Mouse (Mus musculus): Measurements from ENCODE around the gene Cyp4v3. TPM values are rescaled to one million over a fixed set of nuclear protein-coding genes. Genes with fewer than 3 reads are reported as not detected.

Cyp4v3 gene
- total RNA-seq, 2 experiments from 2014 or later: 11.7 to 15.1 TPM

DNA sequence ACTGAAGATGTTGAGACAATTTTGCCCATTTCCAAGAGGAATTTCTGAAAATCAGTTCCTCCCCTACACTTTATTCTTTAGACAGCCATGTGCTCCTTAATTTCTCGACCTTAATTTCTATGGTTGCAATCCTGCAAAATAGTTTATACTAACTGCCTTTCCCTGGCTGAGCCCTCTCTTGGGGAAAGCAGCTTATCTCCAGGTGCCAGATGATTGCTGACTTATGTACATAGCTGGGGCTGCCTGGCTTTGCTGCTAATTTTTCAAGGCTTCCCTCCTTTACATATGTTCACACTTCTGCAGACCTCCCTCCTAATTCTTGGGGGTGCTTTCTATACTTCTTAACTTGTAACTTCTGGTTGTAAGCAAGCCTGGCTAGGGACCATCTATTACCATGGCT, 12.1 kb downstream of the Cyp4v3 start:
- no peak for DNase-seq

GRCm38 (mm10) chr8:45310967-45311366, 22.0 kb downstream of the Cyp4v3 start:
- no peak for DNase-seq

GRCm38 (mm10) chr8:45308366-45308765, 24.6 kb downstream of the Cyp4v3 start, which contains the start of gene Gm45753:
TSS of gene Gm45753 (minus strand) at chr8:45308466.
- no peak for DNase-seq

DNA sequence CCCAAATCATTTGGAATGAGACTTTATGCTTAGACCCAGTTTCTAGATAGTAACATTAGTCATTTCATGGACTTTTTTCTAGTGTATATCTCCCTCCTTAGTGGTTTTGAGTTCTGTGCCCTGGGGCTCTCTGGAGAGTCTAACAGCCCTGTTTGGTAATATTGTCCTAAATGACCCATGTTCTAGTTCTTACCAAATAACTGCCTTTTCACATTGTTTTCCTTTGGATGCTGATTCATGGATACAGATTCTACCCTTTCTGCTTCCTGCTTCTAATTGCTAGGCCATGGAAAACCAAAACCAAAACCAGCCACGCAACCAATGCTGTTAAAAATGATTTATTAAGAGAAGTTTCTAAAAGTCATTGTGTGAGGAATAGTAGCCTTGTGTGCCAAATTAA, 27.5 kb downstream of the Cyp4v3 start:
- no peak for DNase-seq

DNA sequence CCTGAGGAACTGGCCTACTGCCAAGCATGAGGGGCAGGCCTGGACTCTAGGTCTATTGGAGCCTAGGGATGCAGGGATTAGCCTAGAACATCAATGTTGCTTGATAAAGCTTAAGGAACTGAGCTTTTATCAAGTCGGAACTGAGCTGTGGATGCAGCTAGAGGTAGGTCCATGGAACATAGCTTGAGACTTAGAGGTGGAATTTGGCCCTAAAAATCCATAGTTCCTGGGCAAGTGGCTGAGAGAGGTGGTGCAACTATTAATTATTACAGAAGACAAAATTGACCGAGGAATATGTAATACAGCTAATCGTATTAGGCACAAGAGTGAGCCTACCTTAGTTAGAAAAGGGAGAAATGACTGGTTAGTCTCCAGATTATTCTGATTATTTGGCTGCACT, 28.7 kb downstream of the Cyp4v3 start:
- no peak for DNase-seq

GRCm38 (mm10) chr8:45302390-45302789, 30.6 kb downstream of the Cyp4v3 start:
- no peak for DNase-seq

- no peak for DNase-seq
These were observed 37.7 kb downstream of the Cyp4v3 start for GRCm38 (mm10) chr8:45295276-45295675.

DNA sequence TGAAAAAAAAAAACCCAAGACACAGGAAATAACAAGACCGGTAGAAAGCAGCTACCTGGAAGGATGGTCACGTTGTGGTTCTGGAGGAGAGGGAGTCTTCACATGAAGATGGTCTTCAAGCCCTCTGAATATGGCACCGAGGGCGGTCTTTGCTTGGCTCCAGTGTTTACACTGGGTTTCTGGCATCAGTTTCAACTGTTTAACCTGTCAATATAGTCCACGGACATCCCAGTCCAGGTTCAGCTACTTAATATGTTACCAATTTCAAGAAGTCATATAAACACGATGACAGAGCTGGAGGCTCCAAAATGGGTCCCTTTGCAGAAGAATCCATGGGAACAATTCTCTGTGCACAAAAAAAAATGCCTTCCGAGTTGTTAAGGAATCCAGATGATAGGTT, 38.3 kb downstream of the Cyp4v3 start, which contains the start of gene Klkb1:
Gene Klkb1, minus strand, starts transcription at position 173 of the 400 bp plus-strand sequence.
- DNase-seq: no peak

DNA sequence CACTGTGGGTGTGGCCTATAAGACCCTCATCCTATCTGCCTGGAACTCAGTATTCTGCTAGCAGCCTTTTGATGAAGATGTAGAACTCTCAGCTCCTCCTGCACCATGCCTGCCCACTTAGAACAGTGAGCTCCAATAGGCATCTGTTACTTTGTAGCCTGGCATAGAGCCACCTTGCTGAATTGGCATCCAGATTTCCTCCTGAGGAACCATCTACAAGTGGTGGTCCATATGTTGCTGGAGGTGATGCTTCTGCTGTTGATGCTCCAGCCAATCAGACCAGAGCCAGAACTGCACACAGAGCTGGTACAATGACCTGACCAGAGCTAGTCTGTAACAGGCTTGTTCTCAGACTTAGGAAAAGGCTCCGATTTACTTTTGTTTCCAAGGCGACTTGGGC, 41.2 kb downstream of the Cyp4v3 start:
- DNase-seq: no peak

- no peak for DNase-seq
These were observed 51.4 kb downstream of the Cyp4v3 start for GRCm38 (mm10) chr8:45281630-45282029.

DNA sequence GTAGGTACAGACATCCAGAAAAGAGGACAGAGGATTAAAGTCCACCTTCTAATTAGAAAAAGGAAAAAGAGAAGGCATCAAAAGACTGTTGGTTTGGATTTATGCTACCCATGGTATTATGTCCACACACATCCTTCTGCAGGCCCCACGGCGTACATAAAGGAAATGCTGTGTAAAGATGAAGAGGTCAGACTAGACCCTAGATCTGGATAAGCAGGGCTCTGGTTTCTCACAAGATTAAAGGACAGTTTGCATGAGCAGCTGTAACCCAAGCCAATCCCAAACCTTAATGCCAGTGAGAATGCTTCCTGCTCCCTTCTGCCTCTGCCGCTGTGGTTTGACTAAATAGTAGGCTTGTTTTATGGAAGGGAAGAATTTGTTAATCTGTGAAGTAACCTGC, 55.6 kb downstream of the Cyp4v3 start:
- DNase-seq: no peak

DNA sequence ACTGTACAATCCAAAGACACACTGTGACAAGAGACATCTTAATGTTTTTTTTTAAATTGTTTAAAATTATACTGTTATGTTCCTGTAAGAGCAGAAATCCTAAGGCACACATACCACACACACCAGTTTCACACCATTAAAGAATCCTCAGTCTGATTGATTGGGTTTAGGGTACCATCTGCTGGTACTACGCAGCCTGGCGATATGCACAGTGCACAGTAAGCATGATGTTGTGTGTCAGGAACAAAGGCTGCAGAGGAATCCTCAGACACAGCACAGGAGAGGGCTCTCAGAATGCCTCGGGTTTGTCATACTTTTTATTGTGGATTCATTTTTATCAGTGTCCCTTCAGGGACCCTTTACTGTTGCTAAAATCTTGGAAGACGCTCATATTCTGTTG, 58.7 kb downstream of the Cyp4v3 start:
- no peak for DNase-seq

GRCm38 (mm10) chr8:45269056-45269455, 64.0 kb downstream of the Cyp4v3 start:
- DNase-seq: peak; percentile 28

GRCm38 (mm10) chr8:45268485-45268884, 64.5 kb downstream of the Cyp4v3 start:
- no peak for DNase-seq

DNA sequence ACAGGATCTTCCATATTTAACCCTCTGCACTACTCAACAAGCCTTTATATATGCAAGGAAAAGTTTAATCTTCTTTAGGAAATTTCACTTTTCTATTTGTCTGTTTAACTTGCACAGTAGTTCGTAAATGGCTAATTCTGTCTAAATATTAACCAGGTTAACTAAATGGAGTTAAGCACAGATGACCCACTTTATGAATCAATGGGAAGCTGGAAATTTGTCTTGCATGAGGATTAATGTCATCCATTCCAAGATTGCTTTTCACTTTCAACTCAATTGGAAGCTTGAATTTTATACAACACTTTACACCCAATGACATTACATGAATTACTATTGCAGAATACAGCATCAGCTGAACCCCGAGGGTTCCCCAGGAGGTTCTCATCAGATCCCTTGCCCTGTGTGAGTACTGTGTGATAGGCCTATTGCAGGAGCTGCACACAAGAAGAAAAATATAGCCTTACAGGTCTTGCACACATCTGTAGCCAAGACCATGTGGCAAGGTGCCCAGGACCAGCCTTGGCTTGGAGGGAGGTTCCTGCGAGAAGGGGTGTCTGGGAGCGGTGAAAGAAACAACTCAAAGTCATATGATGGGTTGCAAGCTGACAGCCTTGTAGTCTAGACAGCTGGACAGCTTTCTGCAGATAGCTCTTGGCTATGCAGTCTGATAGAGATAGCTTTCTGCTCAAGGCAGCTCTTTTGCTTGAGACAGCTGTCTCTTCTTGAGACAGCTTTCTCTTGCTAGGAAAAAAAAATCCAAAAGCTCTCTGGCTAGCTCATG, 65.2 kb downstream of the Cyp4v3 start:
- DNase-seq: peak; percentile 64

GRCm38 (mm10) chr8:45266993-45267392, 66.0 kb downstream of the Cyp4v3 start:
- peak; percentile 5 for DNase-seq

DNA sequence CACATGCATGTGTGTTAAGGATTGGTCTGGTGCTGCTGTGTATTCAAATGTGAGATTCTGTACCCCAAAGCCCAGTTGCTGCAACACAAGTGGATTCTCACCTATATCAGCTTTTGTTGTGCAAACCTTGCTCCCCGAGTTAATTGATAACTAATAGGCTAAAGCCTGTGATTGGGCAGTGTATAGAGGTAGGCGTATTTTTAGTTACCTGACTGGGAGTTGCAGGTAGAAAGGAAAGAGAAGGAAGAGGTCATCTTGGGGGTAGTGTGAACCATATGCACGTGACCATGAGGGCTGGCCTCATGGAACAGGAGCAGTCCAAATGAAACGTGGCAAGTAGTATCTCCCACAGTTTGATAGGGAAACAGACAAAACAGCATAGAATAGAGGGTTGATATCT, 68.1 kb downstream of the Cyp4v3 start:
- no peak for DNase-seq

DNA sequence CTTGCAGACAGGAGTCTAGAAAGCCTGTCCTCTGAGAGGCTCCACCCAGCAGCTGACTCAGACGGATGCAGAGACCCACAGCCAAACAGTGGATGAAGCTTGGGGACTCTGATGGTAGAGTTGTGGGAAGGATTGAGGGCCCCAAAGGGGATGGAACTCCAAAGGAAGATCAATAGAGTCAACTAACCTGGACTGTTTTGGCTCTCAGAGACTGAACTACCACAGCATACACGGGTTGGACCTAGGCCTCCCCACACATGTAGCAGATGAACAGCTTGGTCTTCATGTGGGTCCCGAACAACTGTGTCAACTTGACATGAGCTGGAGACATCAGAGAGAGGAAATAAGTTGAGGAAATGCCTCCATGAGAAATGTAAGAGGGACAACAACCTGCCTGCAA, 70.2 kb downstream of the Cyp4v3 start:
- no peak for DNase-seq

- DNase-seq: no peak
These were observed 71.1 kb downstream of the Cyp4v3 start, which contains the start of gene F11 for GRCm38 (mm10) chr8:45261920-45262319. TSS of gene F11 (minus strand) at chr8:45262031.

GRCm38 (mm10) chr8:45258421-45258820, 74.6 kb downstream of the Cyp4v3 start:
- DNase-seq: no peak

GRCm38 (mm10) chr8:45255040-45255439, 78.0 kb downstream of the Cyp4v3 start:
- DNase-seq: no peak
